Mouse (Mus musculus): ENCODE data around the gene Lep.

- no peak for TF ChIP-seq POLR2A (IDR thresholded peaks at IDR 0.05; ENCODE audit: borderline replicate concordance, insufficient read depth, low read length)
- no peak for TF ChIP-seq CTCF (IDR thresholded peaks at IDR 0.05; ENCODE audit: borderline replicate concordance, insufficient read depth, low read depth, low read length)
Observed at GRCm38 (mm10) chr6:29013216-29013615, 46.8 kb upstream of the Lep start.

All from cerebellum, adult 2 months (tissue).